Mouse (Mus musculus) embryo, embryonic 11 days (tissue): ENCODE results near the gene Zic1.

Source experiments
- DNase-seq: peaks from one replicate; pipeline ENCODE4 v3.0.0-alpha.2; 2015

Zic1 gene

GRCm38 (mm10) chr9:91384136-91384500 is 18.5 kb upstream of the Zic1 start:
- DNase-seq, result peak; percentile 71

- peak; percentile 58 for DNase-seq
Observed at GRCm38 (mm10) chr9:91383441-91384135, 18.0 kb upstream of the Zic1 start.

GRCm38 (mm10) chr9:91382471-91383255 is 17.1 kb upstream of the Zic1 start:
- peak; percentile 52 for DNase-seq

GRCm38 (mm10) chr9:91382111-91382379 is 16.4 kb upstream of the Zic1 start:
- DNase-seq, result no peak

GRCm38 (mm10) chr9:91381284-91382110 is 15.9 kb upstream of the Zic1 start:
- peak; percentile 84 for DNase-seq

- DNase-seq, result peak; percentile 54
Observed at GRCm38 (mm10) chr9:91380458-91380914, 14.9 kb upstream of the Zic1 start.

- DNase-seq, result peak; percentile 69
Observed at GRCm38 (mm10) chr9:91379781-91380457, 14.3 kb upstream of the Zic1 start.

GRCm38 (mm10) chr9:91379300-91379635 is 13.7 kb upstream of the Zic1 start:
- no peak for DNase-seq

GRCm38 (mm10) chr9:91378411-91379299 is 13.0 kb upstream of the Zic1 start:
- peak; percentile 57 for DNase-seq

- peak; percentile 87 for DNase-seq
Observed at GRCm38 (mm10) chr9:91377873-91378150, 12.2 kb upstream of the Zic1 start.

GRCm38 (mm10) chr9:91377036-91377872 is 11.6 kb upstream of the Zic1 start:
- peak; percentile 56 for DNase-seq

GRCm38 (mm10) chr9:91374665-91375064 is 9.1 kb upstream of the Zic1 start:
- DNase-seq, result no peak

GRCm38 (mm10) chr9:91373811-91374575 is 8.4 kb upstream of the Zic1 start:
- DNase-seq, result no peak

- no peak for DNase-seq
Observed at GRCm38 (mm10) chr9:91371608-91372007, 6.0 kb upstream of the Zic1 start.

GRCm38 (mm10) chr9:91371011-91371410 is 5.4 kb upstream of the Zic1 start:
- DNase-seq, result no peak

GRCm38 (mm10) chr9:91370191-91370708 is 4.6 kb upstream of the Zic1 start:
- no peak for DNase-seq

- no peak for DNase-seq
Observed at GRCm38 (mm10) chr9:91369293-91369991, 3.8 kb upstream of the Zic1 start.

GRCm38 (mm10) chr9:91368946-91369292 is 3.3 kb upstream of the Zic1 start:
- DNase-seq, result no peak

GRCm38 (mm10) chr9:91368150-91368549 is 2.5 kb upstream of the Zic1 start:
- no peak for DNase-seq
